7 mouse cellular contexts compared by ENCODE assay signal in genomic region chr8:46737907-46738306, GRCm38 (mm10). TPM values are rescaled to one million over a fixed set of nuclear protein-coding genes. Genes with fewer than 3 reads are reported as not detected.
A peak's percentile ranks its signal among the peaks of the same experiment; 100 is the strongest.
DNase-seq lines count a peak whose midpoint lies in the region; ATAC-seq and TF ChIP-seq lines count a peak whose summit lies in the region.

No protein-coding gene starts in this region.

- H3K27me3 ChIP-seq in midbrain, embryonic 13.5 days, result no peaks in the 10 kb centered on the region
- H3K27me3 ChIP-seq in midbrain, postnatal 0 days (ENCODE audit: insufficient read depth, low read length), result no peaks in the 10 kb centered on the region
- no peaks in the 10 kb centered on the region for H3K27me3 ChIP-seq in lung, postnatal 0 days (replicated peaks; ENCODE audit: insufficient read depth, low read length)

- no peak overlapping the region for H3K4me3 ChIP-seq in midbrain, embryonic 13.5 days (replicated peaks)
- H3K4me3 ChIP-seq in midbrain, postnatal 0 days (ENCODE audit: low read depth, low read length), result no peak overlapping the region
- H3K4me3 ChIP-seq in lung, postnatal 0 days (ENCODE audit: low read depth, low read length), result peak overlapping the region; percentile 99; the same call in 1 of the 2 replicates

- WGBS in midbrain, embryonic 13.5 days, result 78% methylated on average over 3 of the region's 3 CpGs
- 73% methylated on average over 3 of the region's 3 CpGs for WGBS in midbrain, postnatal 0 days
- 44% methylated on average over 3 of the region's 3 CpGs for WGBS in lung, postnatal 0 days

- 0 out of 2 replicates have a peak, but pooled peaks cover 6% of the 10 kb centered on the region for H3K9me3 ChIP-seq in midbrain, embryonic 13.5 days
- H3K9me3 ChIP-seq in midbrain, postnatal 0 days (ENCODE audit: low read length), result no peaks in the 10 kb centered on the region
- H3K9me3 ChIP-seq in lung, postnatal 0 days (ENCODE audit: low read length), result no peaks in the 10 kb centered on the region

- H3K4me1 ChIP-seq in midbrain, embryonic 13.5 days (replicated peaks), result peaks cover 15% of the 10 kb centered on the region
- H3K4me1 ChIP-seq in midbrain, postnatal 0 days (ENCODE audit: insufficient read depth, low read length), result no peaks in the 10 kb centered on the region
- peaks cover 12% of the 10 kb centered on the region; the same call in 1 of the 2 replicates for H3K4me1 ChIP-seq in lung, postnatal 0 days (ENCODE audit: insufficient read depth, low read depth, low read length)

- H3K4me2 ChIP-seq in midbrain, embryonic 13.5 days (replicated peaks), result 0 out of 2 replicates have a peak overlapping the region, but pooled peaks have one; percentile 85
- H3K4me2 ChIP-seq in midbrain, postnatal 0 days (ENCODE audit: low read depth, low read length, poor library complexity, severe bottlenecking), result no peak overlapping the region
- H3K4me2 ChIP-seq in lung, postnatal 0 days (replicated peaks; ENCODE audit: low read depth, low read length), result peak overlapping the region; percentile 69

- no peak overlapping the region for H3K27ac ChIP-seq in midbrain, embryonic 13.5 days
- no peak overlapping the region for H3K27ac ChIP-seq in midbrain, postnatal 0 days (ENCODE audit: low read depth, low read length)
- peak overlapping the region; percentile 99 for H3K27ac ChIP-seq in lung, postnatal 0 days (ENCODE audit: low read length)

- TF ChIP-seq EP300 in lung, postnatal 0 days (IDR thresholded peaks at IDR 0.05), result no peak

- no peak overlapping the region for H3K9ac ChIP-seq in midbrain, embryonic 13.5 days (replicated peaks)
- H3K9ac ChIP-seq in midbrain, postnatal 0 days (replicated peaks; ENCODE audit: low read length, poor library complexity, severe bottlenecking), result no peak overlapping the region
- no peak overlapping the region for H3K9ac ChIP-seq in lung, postnatal 0 days (replicated peaks; ENCODE audit: low read depth)

- H3K36me3 ChIP-seq in midbrain, embryonic 13.5 days, result no peaks in the 10 kb centered on the region
- no peaks in the 10 kb centered on the region for H3K36me3 ChIP-seq in midbrain, postnatal 0 days (ENCODE audit: insufficient read depth, low read length)
- H3K36me3 ChIP-seq in lung, postnatal 0 days (ENCODE audit: insufficient read depth, low read length), result no peaks in the 10 kb centered on the region

- TF ChIP-seq CTCF in midbrain, postnatal 0 days (IDR thresholded peaks at IDR 0.05), result no peak
- no peak for TF ChIP-seq CTCF in lung, postnatal 0 days (IDR thresholded peaks at IDR 0.05)

- no peak for DNase-seq in midbrain, postnatal 0 days (ENCODE audit: low spot score)
- DNase-seq in cerebellum, adult 9-11 months, result peak; percentile 44
- DNase-seq in heart, postnatal 36 days, result peak; percentile 39 to 56
- DNase-seq in lung, postnatal 0 days (ENCODE audit: low spot score), result no peak
- no peak for DNase-seq in thymus, postnatal 36 days
- DNase-seq in c-Kit-positive CD71-positive TER-119-positive erythroid progenitor cells, embryonic 14.5 days (ENCODE audit: low spot score), result no peak

- intact Hi-C loops in heart, postnatal 36 days (cut with DNase I), result loop anchor here (2.0 to 5.0 kb wide), 4 partner anchors 47 to 214 kb away; partner anchors contain the start of genes Casp3 and Primpol

- no peak for ATAC-seq in midbrain, embryonic 13.5 days
- no peak for ATAC-seq in midbrain, postnatal 0 days (ENCODE audit: low FRiP score)
- no peak for ATAC-seq in lung, postnatal 0 days

RNA-seq across cellular contexts. Expression of gene Irf2, which starts 1.6 kb away (rescaled TPM):
- polyA plus RNA-seq in midbrain, embryonic 13.5 days (2015; fragmentation: Nextera tagmentation; extraction: Ambion mirVana), result 8.1 and 9.8 TPM in 2 replicates
- total RNA-seq in midbrain, postnatal 0 days (2014; rRNA removed), result 3.3 and 4.0 TPM in 2 replicates
- polyA plus RNA-seq in midbrain, postnatal 0 days (2015; fragmentation: Nextera tagmentation; extraction: Ambion mirVana), result 9.5 and 9.7 TPM in 2 replicates
- 10 to 100 TPM; 35.9 to 38.7 TPM for total RNA-seq in heart, postnatal 36 days (2021)
- polyA plus RNA-seq in lung, postnatal 0 days (2015; fragmentation: Nextera tagmentation; extraction: Ambion mirVana), result 64.9 and 75.4 TPM in 2 replicates

Comparison
In these comparisons a context has a peak if more than half of its experiments do, and no peak if none do; other contexts are left out.
1. DNase-seq: peak in cerebellum, adult 9-11 months (single experiment) and heart, postnatal 36 days (2 of 2); none in midbrain, postnatal 0 days (single experiment), lung, postnatal 0 days (single experiment), thymus, postnatal 36 days (0 of 2) and c-Kit-positive CD71-positive TER-119-positive erythroid progenitor cells, embryonic 14.5 days (single experiment).